Mouse (Mus musculus) hindlimb bud, embryonic 11.5 days (tissue): ENCODE data around the gene Opn4.

Experiments
- DNase-seq: peaks from one replicate; pipeline ENCODE4 v3.0.0-alpha.2; 2012; ENCODE audit warnings: low read depth, low spot score; ENCODE audit errors: extremely low spot score

Gene Opn4

DNA sequence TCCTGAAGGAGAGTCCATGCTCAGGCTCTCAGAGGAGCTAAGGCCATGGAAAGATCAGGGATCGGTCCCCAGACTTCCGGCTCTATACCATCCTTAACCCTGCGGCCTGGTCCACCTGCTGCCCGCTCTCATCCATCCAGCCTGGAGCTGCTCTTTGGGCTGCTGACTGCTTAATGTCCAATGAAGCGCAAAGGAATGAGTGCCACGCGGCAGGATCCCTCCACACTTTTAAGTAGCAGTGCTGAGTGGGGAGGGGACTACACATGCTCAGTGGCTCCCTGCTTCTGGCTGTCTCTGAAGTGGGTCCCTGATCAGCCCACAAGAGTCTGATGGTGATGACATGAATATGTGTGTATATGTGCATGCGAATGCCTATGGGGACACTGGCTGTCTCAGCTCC is at the start of gene Opn4:
TSS of gene Opn4 (minus strand) at position 202 of the 400 bp plus-strand sequence.
- no peak for DNase-seq

DNA sequence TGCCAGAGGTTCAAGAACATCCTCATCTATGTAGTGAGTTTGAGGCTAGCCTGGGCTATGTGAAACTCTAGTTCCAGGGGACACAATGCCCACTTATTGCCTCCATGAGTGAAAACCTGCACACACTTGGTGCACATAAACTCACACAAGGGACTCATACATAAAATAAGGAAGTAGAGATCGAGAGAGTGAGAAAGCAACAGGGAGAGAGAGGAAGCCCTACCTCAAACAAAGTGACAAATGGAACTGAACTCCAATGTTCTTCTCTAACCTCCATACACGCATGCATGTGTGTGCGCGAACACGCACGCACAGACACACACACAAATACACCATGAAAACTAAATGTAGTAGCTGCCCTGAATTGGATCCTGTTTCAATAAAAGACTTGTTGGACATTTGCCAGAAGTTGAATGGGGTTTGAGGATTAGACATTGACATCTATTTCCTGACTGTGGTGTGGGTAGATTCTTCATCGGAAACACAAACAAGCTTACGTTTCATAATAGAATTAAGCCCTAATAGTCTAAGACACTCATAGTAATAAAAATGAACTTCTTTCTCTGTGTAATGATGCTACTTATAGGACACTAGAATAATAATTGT is 48.0 kb upstream of the Opn4 start:
- DNase-seq: no peak

DNA sequence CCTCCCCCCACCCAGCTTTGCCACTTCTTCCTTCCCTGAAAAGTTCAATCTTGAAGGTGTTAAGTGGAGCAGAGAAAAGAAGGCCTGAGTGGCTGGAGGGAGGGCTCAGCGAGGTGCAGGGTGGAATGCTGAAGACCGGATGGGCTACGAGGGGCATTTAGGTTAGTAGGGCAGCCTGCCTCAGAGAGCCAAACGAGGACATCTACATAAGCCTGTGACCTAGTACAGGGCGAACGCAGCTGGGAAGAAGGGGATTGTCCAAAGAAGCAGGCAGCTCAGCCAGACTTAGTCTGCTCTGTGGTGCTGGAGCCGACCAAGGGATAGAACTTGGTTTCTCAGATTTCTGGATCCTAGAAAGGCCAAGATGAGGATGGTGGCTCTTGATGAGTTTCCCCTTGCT is 44.2 kb upstream of the Opn4 start:
- DNase-seq: no peak

DNA sequence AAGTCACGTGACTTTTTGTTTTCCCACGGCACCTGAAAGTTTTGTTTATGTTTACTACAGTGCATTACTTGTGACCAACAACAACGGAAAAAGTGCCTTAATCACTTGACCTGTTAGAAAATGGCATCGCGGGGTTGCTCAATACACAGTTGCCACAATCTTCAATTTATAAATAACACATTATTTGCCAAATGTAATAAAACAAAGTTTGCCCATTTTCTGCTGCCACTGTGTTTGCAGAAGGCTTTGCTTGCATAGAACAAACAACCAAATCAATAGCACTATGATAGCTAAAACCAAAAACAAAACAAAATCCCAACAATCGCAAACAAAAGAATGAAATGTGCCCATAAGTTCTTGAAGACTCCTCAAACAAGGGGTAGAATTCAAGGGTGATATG is 35.8 kb upstream of the Opn4 start:
- DNase-seq: no peak

DNA sequence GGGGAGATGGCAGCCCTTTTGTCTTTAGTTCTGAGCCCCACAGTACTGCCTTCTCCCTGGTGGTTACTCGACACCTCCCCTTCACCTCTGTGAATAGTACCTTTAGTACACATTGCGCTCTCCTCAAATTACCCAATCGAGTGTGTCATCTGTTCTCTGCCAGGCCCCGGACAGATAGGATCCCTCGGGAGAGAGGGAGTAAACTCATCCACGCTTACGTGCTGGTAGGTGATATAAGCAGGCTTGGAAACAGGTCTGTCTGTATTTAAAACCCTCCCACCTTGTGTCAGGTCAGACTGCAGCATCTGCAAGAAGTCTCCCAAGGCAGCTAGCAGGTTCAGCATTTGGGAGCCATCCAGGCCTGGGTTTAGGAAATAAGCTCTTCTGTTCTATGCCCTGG is 35.2 kb upstream of the Opn4 start:
- no peak for DNase-seq

DNA sequence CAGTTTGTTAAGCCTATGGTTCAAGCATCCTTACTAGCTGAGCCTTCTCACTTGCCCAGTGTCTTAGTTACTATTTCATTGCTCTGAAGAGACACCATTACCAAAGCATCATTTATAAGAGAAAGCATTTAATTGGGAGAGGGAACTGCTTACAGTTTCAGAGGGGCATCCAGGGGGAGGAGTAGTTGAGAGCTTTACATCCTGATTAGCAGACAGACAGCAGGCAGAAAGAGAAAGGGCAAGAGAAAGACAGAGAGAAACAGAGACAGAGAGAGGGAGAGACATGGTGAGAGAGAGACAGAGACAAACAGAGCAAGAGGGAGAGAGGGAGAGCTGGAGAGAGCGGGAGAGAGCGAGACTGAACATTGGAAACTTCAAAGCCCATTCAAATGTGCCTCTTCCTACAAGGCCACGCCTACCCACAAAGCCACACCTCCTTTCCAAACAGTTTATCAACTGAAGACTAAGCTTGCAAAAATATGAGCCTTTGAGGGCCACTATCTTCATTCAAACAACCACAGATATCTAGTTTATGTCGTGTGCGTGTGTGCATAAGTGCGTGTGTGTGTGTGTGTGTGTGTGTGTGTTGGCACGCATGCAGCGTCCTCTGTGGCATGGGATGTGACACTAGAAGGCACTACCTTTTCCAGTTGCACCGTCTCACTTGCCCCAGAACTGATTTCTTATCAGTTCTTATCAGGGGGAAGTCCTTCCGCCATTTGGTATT is 32.9 kb upstream of the Opn4 start:
- no peak for DNase-seq

DNA sequence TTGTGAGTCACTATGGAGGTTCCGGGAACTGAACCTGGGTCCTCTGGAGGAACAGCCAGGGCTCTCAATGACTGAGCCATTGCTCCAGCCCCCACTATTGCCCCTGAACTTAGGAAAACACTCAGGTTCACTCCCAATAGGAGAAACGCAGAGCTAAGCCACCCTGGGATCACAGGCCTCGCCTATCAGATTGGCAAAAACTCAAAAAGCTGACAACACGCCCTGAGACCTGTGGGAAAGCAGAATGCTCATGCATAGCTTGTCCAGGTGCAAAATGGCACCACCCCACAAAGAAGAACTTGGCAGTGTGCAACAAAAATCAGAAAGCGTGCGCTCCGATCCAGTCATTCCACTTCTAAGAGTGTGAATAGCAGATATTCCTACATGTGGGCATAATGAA is 26.9 kb upstream of the Opn4 start:
- no peak for DNase-seq

DNA sequence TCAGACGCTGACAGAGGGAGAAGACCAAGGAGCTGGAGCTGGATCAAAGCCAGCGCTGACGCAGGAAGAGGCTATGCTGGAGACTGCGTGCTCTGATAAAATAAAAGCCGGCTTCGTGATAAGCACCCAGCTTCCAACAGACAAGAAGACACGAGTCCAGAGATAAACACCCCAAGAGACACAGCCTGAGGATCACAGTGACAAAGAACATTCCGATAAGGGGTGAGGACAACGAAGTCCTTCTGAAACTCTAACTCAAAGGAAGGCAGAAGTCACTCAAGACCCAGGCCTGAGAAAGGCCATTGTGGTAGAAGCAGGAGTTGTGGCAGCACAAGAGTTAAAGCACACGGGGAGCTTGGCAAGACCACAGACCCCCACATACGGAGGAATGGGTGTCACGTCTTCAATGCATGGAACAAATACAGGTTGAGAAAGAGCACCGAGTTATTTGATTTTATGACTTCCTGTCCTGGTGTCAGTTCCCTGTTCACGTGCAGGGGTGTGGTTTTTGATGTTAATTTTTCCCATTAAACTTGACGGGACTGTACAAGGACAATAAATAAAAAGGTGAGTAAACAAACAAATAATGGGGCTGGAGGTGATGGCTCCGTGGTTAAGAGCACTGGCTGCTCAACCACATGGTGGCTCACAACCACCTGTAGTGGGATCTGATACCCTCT is 23.7 kb upstream of the Opn4 start:
- no peak for DNase-seq

DNA sequence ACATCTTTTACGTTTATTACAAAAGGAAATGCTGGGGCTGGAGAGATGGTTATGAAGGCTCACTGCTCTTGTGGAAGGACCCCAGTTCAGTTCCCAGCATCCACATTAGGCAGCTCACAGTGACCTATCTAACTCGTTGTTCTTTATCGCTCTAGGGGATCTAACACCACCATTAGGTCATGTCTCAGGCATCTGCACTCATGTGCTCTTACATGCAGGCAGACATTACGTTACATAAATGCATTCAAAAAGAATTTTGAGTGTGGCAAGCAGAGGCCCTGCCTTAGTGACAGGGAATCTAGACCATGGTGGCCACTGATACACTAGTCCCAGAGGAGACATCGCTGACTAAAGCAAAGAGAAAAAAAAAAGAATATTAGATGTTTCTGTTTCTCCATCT is 23.1 kb upstream of the Opn4 start:
- no peak for DNase-seq

DNA sequence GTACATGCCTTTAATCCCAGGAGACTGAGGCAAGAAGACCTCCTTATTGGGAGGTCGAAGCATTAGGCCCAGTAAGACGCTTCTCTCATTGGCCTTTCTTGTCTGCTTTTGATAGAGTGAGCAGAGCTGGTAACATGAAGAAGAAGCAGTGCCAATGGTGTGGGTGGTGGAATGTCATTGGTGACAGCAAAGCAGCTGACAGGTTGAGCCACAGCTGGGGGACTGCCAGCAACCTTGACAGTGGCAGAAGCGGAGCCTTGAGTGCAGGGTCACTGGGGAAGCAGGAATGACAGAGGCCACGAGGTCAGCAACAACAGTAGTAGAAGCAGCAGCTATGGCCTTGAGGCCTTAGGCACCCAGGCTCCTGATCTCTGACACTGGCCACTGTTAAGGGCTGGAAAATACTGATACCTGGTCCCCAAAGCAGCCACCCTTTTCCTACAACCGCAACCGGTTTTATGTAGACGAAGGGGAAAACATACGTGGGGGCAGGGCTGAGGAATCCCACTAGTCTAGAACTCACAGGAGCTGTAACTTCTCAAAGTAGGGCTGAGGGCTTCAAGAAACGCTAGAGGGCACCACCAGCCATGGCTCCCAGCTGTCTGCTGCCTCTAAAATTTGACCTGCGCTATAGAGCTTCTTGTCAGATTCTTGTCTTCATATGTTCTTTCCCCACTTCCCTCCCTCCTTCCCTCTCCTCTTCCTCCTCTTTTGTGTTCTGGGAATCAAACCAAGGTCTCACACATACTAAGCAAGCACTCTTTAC is 20.9 kb upstream of the Opn4 start:
- DNase-seq: no peak

DNA sequence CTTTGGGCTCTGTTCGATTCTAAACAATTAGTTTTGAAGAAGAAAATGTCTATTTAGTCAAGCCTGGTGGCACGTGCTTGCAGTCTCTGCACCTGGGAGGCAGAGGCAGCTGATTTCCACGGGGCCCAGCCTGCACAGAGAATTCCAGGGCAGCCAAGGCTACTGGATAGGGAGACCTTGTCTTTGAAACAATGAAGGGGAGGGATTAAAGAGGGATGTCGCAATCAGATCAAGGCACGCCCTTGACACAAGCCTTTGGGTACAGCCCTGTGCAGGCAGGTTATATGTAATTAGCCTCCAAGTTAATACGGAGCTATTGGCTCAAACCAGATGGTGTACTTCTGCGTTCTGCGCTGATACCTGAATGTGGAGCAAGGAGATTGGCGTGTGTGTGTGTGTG is 18.9 kb upstream of the Opn4 start:
- DNase-seq: no peak

DNA sequence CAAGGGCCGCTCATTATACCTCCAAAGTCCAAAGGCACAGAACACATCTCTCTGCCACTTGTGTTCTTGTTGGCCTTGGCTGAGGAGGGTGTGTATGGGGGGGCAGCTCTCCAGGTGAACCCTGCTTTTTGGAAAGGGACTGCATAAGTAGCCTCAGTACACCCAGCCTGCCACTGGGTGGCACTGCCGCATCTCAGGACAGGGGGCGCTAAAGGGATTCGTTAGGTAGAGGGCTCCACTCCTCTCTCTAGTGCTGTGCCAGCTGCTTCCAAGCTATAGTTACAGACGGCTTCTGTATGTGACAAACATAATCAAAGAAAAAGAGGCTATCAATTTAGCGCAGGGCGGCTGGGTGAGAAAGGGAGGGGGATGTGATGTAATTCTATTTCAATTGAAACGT is 16.9 kb upstream of the Opn4 start:
- DNase-seq: peak; percentile 63

DNA sequence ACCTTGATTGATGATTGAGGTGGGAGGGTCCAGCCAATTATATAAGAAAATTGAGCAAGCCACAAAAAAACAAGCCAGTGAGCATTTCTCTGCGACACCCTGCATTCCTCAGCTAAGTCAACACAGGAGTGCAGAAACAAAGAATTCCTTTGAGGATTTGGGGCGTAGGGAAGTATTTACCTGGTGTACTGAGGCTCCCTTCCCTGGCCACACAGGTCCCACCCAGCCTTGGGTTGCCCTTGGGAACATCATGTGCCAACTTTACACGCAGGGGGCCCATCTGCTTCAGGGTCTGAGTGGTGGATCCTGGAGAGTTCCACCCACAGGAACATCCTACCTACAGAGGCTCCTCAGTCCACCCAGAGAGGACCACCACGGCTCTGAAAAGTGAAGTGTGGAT is 15.7 kb upstream of the Opn4 start:
- DNase-seq: no peak

DNA sequence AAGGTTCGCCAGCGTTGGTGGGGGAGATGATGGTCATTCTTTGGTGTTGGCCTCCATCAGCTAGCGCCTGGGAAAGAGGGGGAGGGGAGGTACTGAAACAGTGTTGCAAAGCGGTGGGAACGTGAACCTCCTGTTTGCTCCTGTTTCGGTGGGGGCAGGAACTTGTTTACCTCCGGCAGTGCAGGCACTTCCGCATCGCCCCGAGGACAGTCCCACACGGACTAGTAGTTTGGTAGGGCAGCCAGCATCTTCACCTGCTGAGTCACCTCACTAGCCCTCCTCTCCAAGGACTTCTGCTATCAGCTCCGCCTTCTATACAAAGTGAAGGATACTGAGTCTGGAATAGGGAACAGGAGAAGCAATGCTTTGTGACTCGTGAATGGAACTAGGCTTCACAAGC is 15.1 kb upstream of the Opn4 start:
- no peak for DNase-seq

DNA sequence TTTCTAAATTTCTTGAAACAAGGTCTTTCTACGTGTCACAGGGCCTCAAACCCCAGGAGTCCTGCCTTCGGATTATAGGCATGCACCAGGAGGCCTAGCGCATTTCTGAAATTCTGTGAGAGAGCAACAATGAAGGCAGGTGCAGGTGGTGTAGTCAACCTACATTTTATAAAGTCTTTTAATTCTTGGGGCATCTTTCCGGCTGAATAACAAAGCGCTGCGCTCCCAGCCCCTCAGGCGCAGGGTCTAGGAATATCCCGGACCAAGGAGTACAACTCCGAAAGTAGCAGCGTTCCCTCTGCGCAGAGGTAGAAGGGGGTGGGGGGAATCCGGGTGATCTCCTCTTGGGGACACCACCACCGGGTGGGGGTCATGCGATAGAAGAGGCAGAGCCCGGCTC is 14.6 kb upstream of the Opn4 start:
- no peak for DNase-seq

DNA sequence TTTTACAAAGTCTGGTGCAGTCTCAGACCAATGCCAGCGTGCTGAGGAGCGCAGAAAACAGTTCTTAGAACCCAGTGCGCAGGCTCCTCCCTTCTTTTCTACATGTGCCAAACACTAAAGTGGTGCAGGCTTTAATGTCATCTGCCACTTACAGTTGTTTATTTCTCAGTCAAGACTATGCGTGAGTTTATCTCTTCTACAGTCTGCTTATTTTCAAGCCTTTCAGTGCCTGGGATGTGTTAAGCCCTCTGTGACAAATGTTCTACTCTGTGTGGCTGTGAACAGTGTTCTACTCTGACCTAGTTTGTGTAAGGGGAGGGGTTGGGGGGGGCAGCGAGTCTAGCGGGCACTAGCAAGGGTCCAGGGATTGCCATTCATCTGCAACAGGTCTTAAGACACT is 13.6 kb upstream of the Opn4 start:
- no peak for DNase-seq

DNA sequence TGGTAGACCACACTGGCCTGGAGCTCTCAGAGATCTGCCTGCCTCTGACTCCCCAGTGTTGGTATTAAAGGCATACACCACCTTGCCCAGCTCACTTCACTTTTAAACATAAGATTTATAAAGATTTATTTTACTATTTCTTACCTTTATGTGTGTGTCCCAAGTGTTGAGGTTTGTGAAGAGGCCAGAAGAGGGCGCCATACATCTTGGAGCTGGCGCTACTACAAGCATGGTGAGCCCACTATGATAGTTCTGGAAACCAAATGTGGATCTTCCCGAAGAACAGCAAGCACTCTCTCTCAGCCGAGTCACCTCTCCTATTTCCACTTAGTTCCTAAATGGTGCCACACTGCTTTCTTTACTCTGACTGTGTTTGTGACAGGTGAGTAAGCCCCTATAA is 12.3 kb upstream of the Opn4 start:
- DNase-seq: no peak

DNA sequence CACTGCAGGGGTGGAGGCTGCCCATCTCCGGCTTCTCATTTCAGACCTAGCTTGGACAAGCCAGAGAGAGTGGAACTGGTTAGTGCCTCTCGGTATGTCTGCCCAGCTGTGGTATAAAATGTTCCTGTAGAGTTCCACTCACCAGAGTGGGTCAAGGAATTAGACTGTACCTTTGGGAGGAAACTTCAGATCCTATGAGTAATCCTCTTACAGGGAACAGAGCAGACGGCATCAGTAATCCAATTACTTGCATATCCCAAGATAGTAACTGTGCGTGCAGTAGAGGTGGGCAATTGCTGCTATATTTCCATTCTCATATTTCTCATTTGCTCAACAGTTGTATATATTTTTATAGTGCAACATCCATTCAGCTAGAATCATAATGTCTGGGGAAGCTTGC is 11.6 kb upstream of the Opn4 start:
- no peak for DNase-seq

DNA sequence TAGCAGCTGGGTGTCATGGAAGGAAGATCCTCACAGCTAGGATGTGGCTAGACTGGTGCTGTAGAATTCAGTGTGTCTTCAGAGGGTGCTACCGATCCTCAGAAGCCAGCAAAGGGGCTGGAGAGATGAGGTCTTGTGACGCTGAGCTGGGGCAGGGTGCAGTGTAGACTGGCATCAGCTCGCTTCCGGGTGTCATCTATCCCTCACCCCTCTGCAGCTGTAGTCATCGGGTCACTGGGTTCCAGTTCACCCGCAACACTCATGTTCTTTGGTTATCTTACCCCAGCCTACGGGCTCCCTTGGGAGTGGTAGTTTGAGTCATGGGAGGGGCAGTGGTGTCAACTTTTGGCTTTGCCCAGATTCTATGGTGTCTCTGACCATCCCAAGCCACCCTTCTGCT is 2.0 kb upstream of the Opn4 start:
- DNase-seq: no peak

DNA sequence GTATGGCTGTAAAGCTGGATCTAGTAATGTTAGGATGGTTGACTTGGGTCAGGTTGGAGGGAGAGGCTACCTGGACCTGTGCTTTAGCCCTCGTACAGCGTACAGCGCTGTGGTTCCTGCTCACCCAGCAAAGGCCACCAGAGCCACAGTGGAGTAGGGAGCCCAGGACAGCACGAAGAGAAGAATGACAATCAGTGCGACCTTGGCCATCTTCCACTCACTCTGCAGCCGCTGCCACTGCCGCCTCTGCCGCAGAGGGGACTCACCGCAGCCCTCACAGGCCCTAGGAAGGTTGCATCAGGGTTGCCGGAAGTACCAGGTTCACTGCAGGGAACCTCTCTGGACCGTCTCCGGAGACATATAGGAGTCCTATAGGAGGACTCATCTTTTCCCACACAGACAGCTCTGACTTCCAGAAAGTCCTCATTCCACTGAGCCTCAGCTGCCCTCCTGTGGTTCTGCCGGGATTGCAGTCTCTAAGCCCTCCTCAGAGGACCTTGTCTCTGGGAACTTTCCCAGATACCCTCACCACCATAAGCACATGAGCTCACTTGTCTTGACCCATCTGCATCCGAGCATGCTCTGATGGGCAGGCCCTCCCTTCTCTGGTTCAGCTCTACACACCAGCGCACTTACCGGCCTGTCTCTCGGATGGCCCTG is 4.2 kb downstream of the Opn4 start:
- no peak for DNase-seq
